Mouse (Mus musculus) thymus, adult 18-20 months (tissue): ENCODE results near the gene Fam173a.
"Not testable (repeated sequence)": the region's sequence is repeated elsewhere in the genome, so short reads cannot be mapped to it uniquely, and the experiment has no call there.

Source experiments
- DNase-seq, 2 experiments: peaks; one replicate each; pipeline ENCODE4 v3.0.0; 2022; ENCODE audit warnings: mixed read lengths in 2 of 2

The Fam173a gene

GRCm38 (mm10) chr17:25828712-25829557, 36.2 kb upstream of the Fam173a start, which contains the start of gene Jmjd8:
TSS of gene Jmjd8 (plus strand) at chr17:25828867.
- peak; percentile 52 to 70 for DNase-seq

- no peak for DNase-seq
These were observed 35.5 kb upstream of the Fam173a start for GRCm38 (mm10) chr17:25828223-25828594.

- DNase-seq: peak in 1 of 2 experiments; percentile 12
These were observed 35.0 kb upstream of the Fam173a start for GRCm38 (mm10) chr17:25827546-25828222.

GRCm38 (mm10) chr17:25827011-25827410, 34.3 kb upstream of the Fam173a start:
- no peak for DNase-seq

- peak in 1 of 2 experiments; percentile 4 for DNase-seq
These were observed 33.4 kb upstream of the Fam173a start for GRCm38 (mm10) chr17:25825984-25826570.

GRCm38 (mm10) chr17:25825311-25825710, 32.6 kb upstream of the Fam173a start:
- no peak for DNase-seq

GRCm38 (mm10) chr17:25824362-25825142, 31.9 kb upstream of the Fam173a start:
- DNase-seq: peak in 1 of 2 experiments; percentile 5

GRCm38 (mm10) chr17:25823452-25823851, 30.8 kb upstream of the Fam173a start, which contains the start of gene Wdr24:
TSS of gene Wdr24 (plus strand) at chr17:25823627.
- DNase-seq: peak in 1 of 2 experiments; percentile 69

- DNase-seq: no peak
These were observed 26.4 kb upstream of the Fam173a start for GRCm38 (mm10) chr17:25818851-25819780.

- DNase-seq: no peak
These were observed 25.0 kb upstream of the Fam173a start for GRCm38 (mm10) chr17:25817662-25818061.

- DNase-seq: no peak
These were observed 20.8 kb upstream of the Fam173a start for GRCm38 (mm10) chr17:25813471-25813870.

GRCm38 (mm10) chr17:25810890-25811289, 18.2 kb upstream of the Fam173a start:
- DNase-seq: no peak

- DNase-seq: no peak
These were observed 17.1 kb upstream of the Fam173a start for GRCm38 (mm10) chr17:25809606-25810340.

GRCm38 (mm10) chr17:25808789-25809605, 16.3 kb upstream of the Fam173a start, which contains the start of gene Fbxl16:
TSS of gene Fbxl16 (plus strand) at chr17:25809085.
- DNase-seq: no peak

GRCm38 (mm10) chr17:25808028-25808427, 15.3 kb upstream of the Fam173a start:
- no peak for DNase-seq

- not testable (repeated sequence) for DNase-seq
These were observed 14.8 kb upstream of the Fam173a start for GRCm38 (mm10) chr17:25807452-25807851.

- no peak for DNase-seq
These were observed 13.8 kb upstream of the Fam173a start for GRCm38 (mm10) chr17:25806507-25806906.

- no peak for DNase-seq
These were observed 10.3 kb upstream of the Fam173a start for GRCm38 (mm10) chr17:25802825-25803517.

GRCm38 (mm10) chr17:25801029-25801428, 8.3 kb upstream of the Fam173a start:
- DNase-seq: peak in 1 of 2 experiments; percentile 56
